Mouse (Mus musculus): ENCODE measurements around the gene Dhh. TPM values are rescaled to one million over a fixed set of nuclear protein-coding genes. Genes with fewer than 3 reads are reported as not detected.

Gene Dhh
- 0.07 and 0.10 TPM in 2 replicates for polyA plus RNA-seq (2012; rRNA removed)

- Histone ChIP-seq H3K4me3 (replicated peaks; ENCODE audit: insufficient read depth, low read depth, low read length) (no peak within 1 kb of the TSS), H3K27me3 (ENCODE audit: control insufficient read depth, insufficient read depth, low read length) (peaks cover 1% of the 10 kb centered on the region; the same call in 1 of the 2 replicates), H3K27ac (ENCODE audit: insufficient read depth, low read length) (no peak within 1 kb of the TSS), H3K4me1 (ENCODE audit: control insufficient read depth, insufficient read depth, low read length) (peaks cover 6% of the 10 kb centered on the region)
- TF ChIP-seq CTCF (IDR thresholded peaks at IDR 0.05; ENCODE audit: borderline replicate concordance, insufficient read depth, low read depth, low read length) (no peak), POLR2A (IDR thresholded peaks at IDR 0.05; ENCODE audit: borderline replicate concordance, insufficient read depth, low read length) (no peak)
- DNase-seq = no peak
- WGBS = 4% methylated on average over 41 of the region's 41 CpGs
Observed at GRCm38 (mm10) chr15:98897928-98898800, at the start of gene Dhh. TSS of gene Dhh (minus strand) at chr15:98898540.

- H3K4me1 ChIP-seq (ENCODE audit: control insufficient read depth, insufficient read depth, low read length) = peaks cover 4% of the 10 kb centered on the region; the same call in 1 of the 2 replicates
- no peak overlapping the region for H3K27ac ChIP-seq (ENCODE audit: insufficient read depth, low read length)
- TF ChIP-seq POLR2A (IDR thresholded peaks at IDR 0.05; ENCODE audit: borderline replicate concordance, insufficient read depth, low read length) (no peak), CTCF (IDR thresholded peaks at IDR 0.05; ENCODE audit: borderline replicate concordance, insufficient read depth, low read depth, low read length) (no peak)
- DNase-seq = no peak
- 47% methylated on average over 3 of the region's 3 CpGs for WGBS
- H3K4me3 ChIP-seq (replicated peaks; ENCODE audit: insufficient read depth, low read depth, low read length) = no peak overlapping the region
- no peaks in the 10 kb centered on the region for H3K27me3 ChIP-seq (ENCODE audit: control insufficient read depth, insufficient read depth, low read length)
Observed at GRCm38 (mm10) chr15:98947884-98948283, 49.5 kb upstream of the Dhh start.

GRCm38 (mm10) chr15:98943133-98943532 lies 44.8 kb upstream of the Dhh start:
- Histone ChIP-seq H3K4me3 (replicated peaks; ENCODE audit: insufficient read depth, low read depth, low read length) (no peak overlapping the region), H3K27me3 (ENCODE audit: control insufficient read depth, insufficient read depth, low read length) (no peaks in the 10 kb centered on the region), H3K27ac (ENCODE audit: insufficient read depth, low read length) (no peak overlapping the region), H3K4me1 (ENCODE audit: control insufficient read depth, insufficient read depth, low read length) (peaks cover 8% of the 10 kb centered on the region; the same call in 1 of the 2 replicates)
- no peak for DNase-seq
- WGBS = 91% methylated on average over 4 of the region's 4 CpGs
- TF ChIP-seq POLR2A (IDR thresholded peaks at IDR 0.05; ENCODE audit: borderline replicate concordance, insufficient read depth, low read length) (no peak), CTCF (IDR thresholded peaks at IDR 0.05; ENCODE audit: borderline replicate concordance, insufficient read depth, low read depth, low read length) (no peak)

GRCm38 (mm10) chr15:98942081-98942480 lies 43.7 kb upstream of the Dhh start:
- Histone ChIP-seq H3K4me3 (replicated peaks; ENCODE audit: insufficient read depth, low read depth, low read length) (no peak overlapping the region), H3K27me3 (ENCODE audit: control insufficient read depth, insufficient read depth, low read length) (no peaks in the 10 kb centered on the region), H3K27ac (ENCODE audit: insufficient read depth, low read length) (no peak overlapping the region), H3K4me1 (ENCODE audit: control insufficient read depth, insufficient read depth, low read length) (peaks cover 8% of the 10 kb centered on the region; the same call in 1 of the 2 replicates)
- no peak for DNase-seq
- WGBS = 51% methylated on average over 4 of the region's 4 CpGs
- TF ChIP-seq CTCF (IDR thresholded peaks at IDR 0.05; ENCODE audit: borderline replicate concordance, insufficient read depth, low read depth, low read length) (no peak), POLR2A (IDR thresholded peaks at IDR 0.05; ENCODE audit: borderline replicate concordance, insufficient read depth, low read length) (no peak)

GRCm38 (mm10) chr15:98941539-98941938 lies 43.2 kb upstream of the Dhh start:
- TF ChIP-seq CTCF (IDR thresholded peaks at IDR 0.05; ENCODE audit: borderline replicate concordance, insufficient read depth, low read depth, low read length) (no peak), POLR2A (IDR thresholded peaks at IDR 0.05; ENCODE audit: borderline replicate concordance, insufficient read depth, low read length) (no peak)
- Histone ChIP-seq H3K4me1 (ENCODE audit: control insufficient read depth, insufficient read depth, low read length) (peaks cover 8% of the 10 kb centered on the region; the same call in 1 of the 2 replicates), H3K4me3 (replicated peaks; ENCODE audit: insufficient read depth, low read depth, low read length) (no peak overlapping the region), H3K27me3 (ENCODE audit: control insufficient read depth, insufficient read depth, low read length) (no peaks in the 10 kb centered on the region), H3K27ac (ENCODE audit: insufficient read depth, low read length) (no peak overlapping the region)
- DNase-seq = no peak
- 81% methylated on average over 2 of the region's 2 CpGs for WGBS

- WGBS = 13% methylated on average over 10 of the region's 10 CpGs
- H3K4me3 ChIP-seq (replicated peaks; ENCODE audit: insufficient read depth, low read depth, low read length) = no peak overlapping the region
Observed at GRCm38 (mm10) chr15:98940816-98941215, 42.5 kb upstream of the Dhh start.

GRCm38 (mm10) chr15:98934217-98934839 lies 36.0 kb upstream of the Dhh start, which contains the start of gene Tuba1b:
TSS of gene Tuba1b (minus strand) at chr15:98934565.
- peak; percentile 93 to 95 for DNase-seq
- no peaks in the 10 kb centered on the region for H3K27me3 ChIP-seq (ENCODE audit: control insufficient read depth, insufficient read depth, low read length)
- under 1% methylated on average over 58 of the region's 58 CpGs for WGBS
- TF ChIP-seq POLR2A (IDR thresholded peaks at IDR 0.05; ENCODE audit: borderline replicate concordance, insufficient read depth, low read length) (peak; percentile 86), CTCF (IDR thresholded peaks at IDR 0.05; ENCODE audit: borderline replicate concordance, insufficient read depth, low read depth, low read length) (no peak)
- H3K4me1 ChIP-seq (ENCODE audit: control insufficient read depth, insufficient read depth, low read length) = peaks cover 10% of the 10 kb centered on the region; the same call in 1 of the 2 replicates
- H3K4me3 ChIP-seq (replicated peaks; ENCODE audit: insufficient read depth, low read depth, low read length) = peak within 1 kb of the TSS; percentile 95
- H3K27ac ChIP-seq (ENCODE audit: insufficient read depth, low read length) = peak within 1 kb of the TSS; percentile 99

More at GRCm38 (mm10) chr15:98940816-98941215, 42.5 kb upstream of the Dhh start:
- 0 out of 2 replicates have a peak overlapping the region, but pooled peaks have one; percentile 4 for H3K27ac ChIP-seq (ENCODE audit: insufficient read depth, low read length)
- TF ChIP-seq POLR2A (IDR thresholded peaks at IDR 0.05; ENCODE audit: borderline replicate concordance, insufficient read depth, low read length) = no peak
- no peaks in the 10 kb centered on the region for H3K27me3 ChIP-seq (ENCODE audit: control insufficient read depth, insufficient read depth, low read length)
- H3K4me1 ChIP-seq (ENCODE audit: control insufficient read depth, insufficient read depth, low read length) = peaks cover 8% of the 10 kb centered on the region; the same call in 1 of the 2 replicates
- peak; percentile 60 to 66 for DNase-seq
